Mouse (Mus musculus): ENCODE measurements around the gene Tbc1d8. TPM values are rescaled to one million over a fixed set of nuclear protein-coding genes. Genes with fewer than 3 reads are reported as not detected.

Gene Tbc1d8
- total RNA-seq, 2 experiments from 2014 or later = 10.6 to 14.3 TPM

- Histone ChIP-seq H3K4me3 (no peak overlapping the region), H3K27ac (no peak overlapping the region)
- no peak for DNase-seq (ENCODE audit: low spot score in 2 of 2)
- no peak for TF ChIP-seq CTCF (conservative IDR thresholded peaks at IDR 0.05)
Measured at GRCm38 (mm10) chr1:39394650-39395049, 83.9 kb downstream of the Tbc1d8 start.

- H3K4me3 ChIP-seq = no peak overlapping the region
- DNase-seq (ENCODE audit: low spot score in 2 of 2) = no peak
- no peak for TF ChIP-seq CTCF (conservative IDR thresholded peaks at IDR 0.05)
- no peak overlapping the region for H3K27ac ChIP-seq
Measured at GRCm38 (mm10) chr1:39394096-39394495, 84.5 kb downstream of the Tbc1d8 start.

- DNase-seq (ENCODE audit: low spot score in 2 of 2) = no peak
- Histone ChIP-seq H3K27ac (no peak overlapping the region), H3K4me3 (no peak overlapping the region)
- no peak for TF ChIP-seq CTCF (conservative IDR thresholded peaks at IDR 0.05)
Measured at GRCm38 (mm10) chr1:39393217-39393867, 85.2 kb downstream of the Tbc1d8 start.

GRCm38 (mm10) chr1:39392189-39392588 lies 86.4 kb downstream of the Tbc1d8 start:
- H3K4me3 ChIP-seq = no peak overlapping the region
- DNase-seq (ENCODE audit: low spot score in 2 of 2) = peak; percentile 63 to 84
- peak; percentile 98 for TF ChIP-seq CTCF (conservative IDR thresholded peaks at IDR 0.05)
- H3K27ac ChIP-seq = no peak overlapping the region

- TF ChIP-seq CTCF (conservative IDR thresholded peaks at IDR 0.05) = no peak
- no peak for DNase-seq (ENCODE audit: low spot score in 2 of 2)
- H3K4me3 ChIP-seq = no peak overlapping the region
- H3K27ac ChIP-seq = no peak overlapping the region
Measured at GRCm38 (mm10) chr1:39391652-39392051, 86.9 kb downstream of the Tbc1d8 start.

- Histone ChIP-seq H3K27ac (no peak overlapping the region), H3K4me3 (no peak overlapping the region)
- DNase-seq (ENCODE audit: low spot score in 2 of 2) = no peak
- no peak for TF ChIP-seq CTCF (conservative IDR thresholded peaks at IDR 0.05)
Measured at GRCm38 (mm10) chr1:39389338-39389737, 89.2 kb downstream of the Tbc1d8 start.

- H3K27ac ChIP-seq = no peak overlapping the region
- DNase-seq (ENCODE audit: low spot score in 2 of 2) = no peak
- no peak overlapping the region for H3K4me3 ChIP-seq
- no peak for TF ChIP-seq CTCF (conservative IDR thresholded peaks at IDR 0.05)
Measured at GRCm38 (mm10) chr1:39388163-39388562, 90.4 kb downstream of the Tbc1d8 start.

GRCm38 (mm10) chr1:39387497-39387896 lies 91.1 kb downstream of the Tbc1d8 start:
- TF ChIP-seq CTCF (conservative IDR thresholded peaks at IDR 0.05) = no peak
- H3K4me3 ChIP-seq = no peak overlapping the region
- DNase-seq (ENCODE audit: low spot score in 2 of 2) = peak in 1 of 2 experiments; percentile 31
- 0 out of 2 replicates have a peak overlapping the region, but pooled peaks have one; percentile 5 for H3K27ac ChIP-seq

GRCm38 (mm10) chr1:39386456-39386855 lies 92.1 kb downstream of the Tbc1d8 start:
- no peak for DNase-seq (ENCODE audit: low spot score in 2 of 2)
- TF ChIP-seq CTCF (conservative IDR thresholded peaks at IDR 0.05) = no peak
- H3K27ac ChIP-seq = no peak overlapping the region
- no peak overlapping the region for H3K4me3 ChIP-seq

GRCm38 (mm10) chr1:39384914-39385313 lies 93.6 kb downstream of the Tbc1d8 start:
- TF ChIP-seq CTCF (conservative IDR thresholded peaks at IDR 0.05) = no peak
- Histone ChIP-seq H3K4me3 (no peak overlapping the region), H3K27ac (no peak overlapping the region)
- DNase-seq (ENCODE audit: low spot score in 2 of 2) = no peak

GRCm38 (mm10) chr1:39381017-39381416 lies 97.5 kb downstream of the Tbc1d8 start:
- no peak for DNase-seq (ENCODE audit: low spot score in 2 of 2)
- Histone ChIP-seq H3K4me3 (no peak overlapping the region), H3K27ac (no peak overlapping the region)
- no peak for TF ChIP-seq CTCF (conservative IDR thresholded peaks at IDR 0.05)

GRCm38 (mm10) chr1:39379021-39379420 lies 99.5 kb downstream of the Tbc1d8 start:
- Histone ChIP-seq H3K27ac (no peak overlapping the region), H3K4me3 (no peak overlapping the region)
- DNase-seq (ENCODE audit: low spot score in 2 of 2) = no peak
- TF ChIP-seq CTCF (conservative IDR thresholded peaks at IDR 0.05) = no peak

GRCm38 (mm10) chr1:39378540-39378939 lies 100.0 kb downstream of the Tbc1d8 start:
- Histone ChIP-seq H3K27ac (no peak overlapping the region), H3K4me3 (no peak overlapping the region)
- no peak for DNase-seq (ENCODE audit: low spot score in 2 of 2)
- no peak for TF ChIP-seq CTCF (conservative IDR thresholded peaks at IDR 0.05)

- no peak for DNase-seq (ENCODE audit: low spot score in 2 of 2)
- H3K4me3 ChIP-seq = no peak overlapping the region
- TF ChIP-seq CTCF (conservative IDR thresholded peaks at IDR 0.05) = no peak
- no peak overlapping the region for H3K27ac ChIP-seq
Measured at GRCm38 (mm10) chr1:39376726-39377240, 101.8 kb downstream of the Tbc1d8 start.
